Mouse (Mus musculus): ENCODE results near the gene Pkp2.
A peak's percentile ranks its signal among the peaks of the same experiment; 100 is the strongest.
"Not testable (repeated sequence)": the region's sequence is repeated elsewhere in the genome, so short reads cannot be mapped to it uniquely, and the experiment has no call there.

Gene Pkp2

DNA sequence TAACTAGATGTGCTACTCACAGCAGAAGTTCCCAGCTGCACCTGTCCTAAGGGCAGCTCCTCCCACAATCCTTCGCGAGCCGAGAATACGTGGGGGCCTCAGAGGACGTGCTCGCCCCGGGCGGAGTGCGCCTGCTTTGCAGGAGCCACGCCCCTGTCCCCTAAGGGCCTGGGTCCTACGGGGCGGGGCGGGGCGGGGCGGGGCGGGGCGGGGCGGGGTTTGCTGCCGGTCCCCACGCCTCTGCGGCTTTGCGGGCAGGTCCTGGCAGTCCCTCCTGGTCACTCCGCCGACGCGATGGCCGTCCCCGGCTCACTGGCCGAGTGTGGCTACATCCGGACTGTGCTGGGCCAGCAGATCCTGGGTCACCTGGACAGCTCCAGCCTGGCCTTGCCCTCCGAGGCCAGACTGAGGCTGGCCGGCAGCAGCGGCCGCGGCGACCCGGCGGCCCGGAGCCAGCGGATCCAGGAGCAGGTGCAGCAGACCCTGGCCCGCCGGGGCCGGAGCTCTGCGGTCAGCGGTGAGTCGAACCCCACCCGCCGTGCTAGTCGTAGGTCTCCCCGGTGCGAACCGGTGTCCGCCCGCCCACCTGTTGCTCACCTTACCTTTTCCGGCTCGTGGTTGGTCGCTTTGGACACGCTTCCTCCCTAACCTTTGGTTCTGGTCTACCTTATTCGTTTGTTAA lies at the start of gene Pkp2:
Gene Pkp2, plus strand, starts transcription at position 240 of the 682 bp plus-strand sequence.
- DNase-seq: peak; percentile 67

DNA sequence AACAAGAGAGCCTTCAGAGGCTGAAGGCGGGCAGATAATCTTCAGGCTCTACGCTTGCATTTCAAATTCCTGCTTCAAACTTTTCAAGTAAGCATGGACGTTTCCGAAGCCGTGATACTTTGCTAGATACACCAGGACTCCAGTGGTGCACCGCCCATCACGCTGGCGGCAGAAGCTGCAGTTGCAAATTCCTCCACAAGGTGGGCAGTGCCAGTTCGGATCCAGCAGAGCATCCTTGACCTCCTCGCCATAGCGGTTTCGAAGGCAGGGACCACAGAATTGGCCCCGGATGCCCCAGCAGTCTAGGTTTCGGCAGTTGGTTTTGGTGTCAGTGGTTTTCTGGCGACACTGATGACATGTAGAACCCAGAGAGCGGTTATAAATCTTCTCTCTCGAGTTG lies 15.7 kb upstream of the Pkp2 start:
- DNase-seq: peak; percentile 34

DNA sequence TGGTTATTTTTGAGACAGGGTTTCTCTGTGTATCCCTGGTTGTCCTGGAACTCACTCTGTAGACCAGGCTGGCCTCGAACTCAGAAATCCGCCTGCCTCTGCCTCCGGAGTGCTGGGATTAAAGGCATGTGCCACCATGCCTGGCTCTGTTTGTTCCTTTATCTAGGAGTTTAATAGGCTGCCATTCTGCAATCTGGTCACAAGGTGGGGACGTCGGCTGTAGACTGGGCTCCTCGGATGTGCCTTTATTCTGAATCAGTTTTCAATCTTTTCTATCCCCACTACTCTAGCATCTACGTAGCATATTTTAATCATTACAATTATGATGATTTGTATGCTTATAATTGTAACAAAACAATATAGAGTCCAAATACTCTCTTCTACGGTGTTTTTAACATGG lies 11.1 kb upstream of the Pkp2 start:
- peak; percentile 34 for DNase-seq

DNA sequence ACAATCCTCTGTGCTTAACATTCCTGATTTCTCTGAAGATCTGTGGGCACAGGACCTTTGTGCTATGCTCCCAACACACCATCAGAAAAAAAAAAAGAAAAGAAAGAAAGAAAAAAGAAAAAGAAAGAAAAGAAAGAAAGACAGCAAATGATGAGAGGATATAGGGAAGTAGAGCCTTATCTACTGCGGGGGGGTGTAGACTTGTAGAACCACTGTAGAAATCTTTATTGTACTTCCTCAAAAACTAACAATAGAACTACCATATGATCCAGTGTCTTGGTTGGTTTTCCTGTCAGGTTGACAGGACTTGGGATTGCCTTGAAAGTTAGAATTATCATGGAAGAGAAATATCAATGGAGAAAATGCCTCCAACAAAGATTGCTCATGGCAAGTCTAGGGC lies 8.5 kb upstream of the Pkp2 start:
- DNase-seq: no peak

DNA sequence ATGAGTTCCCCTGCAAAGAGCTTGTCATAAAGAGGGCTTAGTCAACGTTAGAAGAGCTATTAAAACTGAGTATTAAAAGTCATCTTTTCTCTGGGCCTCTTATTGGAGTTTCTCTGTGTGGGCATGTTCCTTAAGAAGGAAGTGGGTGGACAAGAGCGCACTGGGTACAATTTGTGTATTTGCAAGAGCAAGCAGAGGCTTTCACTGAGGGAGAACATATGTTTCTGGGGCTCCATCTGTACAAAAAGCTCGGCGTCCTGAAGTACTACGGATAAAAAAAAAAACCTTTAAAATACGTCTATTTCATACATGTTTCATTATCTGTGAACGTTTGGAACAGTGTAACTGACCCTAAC lies 417 bp upstream of the Pkp2 start:
- no peak for DNase-seq

DNA sequence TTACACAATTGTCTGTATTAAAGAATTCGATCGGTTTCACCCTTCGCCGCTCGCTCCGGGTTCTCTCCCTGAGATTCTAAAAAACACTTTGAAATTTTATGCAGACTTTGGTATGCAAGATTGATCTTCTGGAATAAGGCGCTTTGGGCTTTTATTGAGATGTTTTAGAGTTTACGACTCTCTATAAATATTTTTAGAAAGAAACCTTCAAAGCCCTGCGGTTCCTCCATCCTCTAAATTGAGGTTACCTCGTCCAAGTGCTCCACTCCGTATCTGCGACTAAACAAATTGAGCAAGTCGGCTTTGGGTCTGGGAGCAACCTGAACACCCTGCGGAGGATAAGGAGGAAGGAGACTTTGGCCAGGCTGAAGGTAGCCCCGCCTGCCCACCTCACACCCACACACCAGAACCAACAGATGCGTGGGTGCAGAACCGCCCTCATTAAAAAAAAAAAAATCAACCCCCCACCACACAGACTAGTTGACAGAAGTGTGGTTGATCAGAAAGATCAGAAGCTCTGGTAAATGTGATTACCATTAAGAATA lies 715 bp downstream of the Pkp2 start:
- DNase-seq: no peak

DNA sequence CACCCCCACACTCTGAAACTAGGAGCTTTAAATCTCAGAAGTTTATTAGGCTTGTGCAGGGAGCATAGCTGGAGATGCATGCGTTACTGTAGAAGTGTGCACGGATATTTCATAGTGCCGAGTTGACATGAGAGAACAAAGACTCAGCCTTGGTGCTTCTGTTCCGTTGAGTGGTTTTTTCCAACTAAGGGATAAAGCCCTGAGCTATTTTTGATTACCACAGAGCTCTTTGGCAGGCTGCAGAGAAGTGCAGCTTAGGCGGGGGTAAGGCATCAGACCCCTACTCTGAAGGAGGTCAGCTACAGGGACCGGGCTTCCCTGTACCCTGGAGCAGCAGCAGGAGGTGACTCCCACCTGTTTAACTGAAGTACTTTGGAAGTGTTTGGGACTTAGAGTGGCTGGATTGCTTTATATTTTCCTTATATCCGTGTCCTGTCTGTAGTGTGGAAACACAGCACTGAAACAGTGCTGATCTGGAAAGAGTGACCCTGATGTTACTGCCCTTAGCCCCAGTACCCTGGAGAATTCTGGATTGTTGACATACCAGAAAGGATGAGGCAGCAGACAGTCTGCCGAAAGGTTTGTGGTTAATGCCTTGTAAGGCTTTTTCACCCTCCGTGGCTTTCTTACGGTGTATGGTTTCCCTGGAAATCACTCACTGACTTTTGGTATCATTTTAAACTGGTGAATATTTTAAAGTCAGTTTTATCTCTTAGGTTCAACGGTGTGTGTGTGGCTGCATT lies 2.7 kb downstream of the Pkp2 start:
- no peak for DNase-seq

DNA sequence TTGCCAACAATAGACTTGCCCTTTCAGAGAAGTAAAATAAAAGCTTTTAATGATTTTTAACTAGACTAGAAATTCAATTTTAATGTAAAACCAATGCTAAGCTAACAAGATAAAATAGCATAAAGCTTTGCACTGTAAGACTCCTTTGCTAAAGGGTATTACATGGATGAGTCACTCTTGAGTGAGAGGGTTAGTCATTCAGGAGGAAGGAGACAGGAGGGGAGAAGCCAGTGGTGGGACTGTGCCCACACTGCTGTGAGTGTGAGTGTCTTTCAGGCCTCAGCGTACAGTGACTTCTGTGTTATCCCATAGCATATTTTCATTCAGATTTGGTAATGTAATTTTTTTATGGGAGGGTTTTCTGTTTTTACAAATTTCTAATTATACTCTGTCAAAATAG lies 3.8 kb downstream of the Pkp2 start:
- no peak for DNase-seq

DNA sequence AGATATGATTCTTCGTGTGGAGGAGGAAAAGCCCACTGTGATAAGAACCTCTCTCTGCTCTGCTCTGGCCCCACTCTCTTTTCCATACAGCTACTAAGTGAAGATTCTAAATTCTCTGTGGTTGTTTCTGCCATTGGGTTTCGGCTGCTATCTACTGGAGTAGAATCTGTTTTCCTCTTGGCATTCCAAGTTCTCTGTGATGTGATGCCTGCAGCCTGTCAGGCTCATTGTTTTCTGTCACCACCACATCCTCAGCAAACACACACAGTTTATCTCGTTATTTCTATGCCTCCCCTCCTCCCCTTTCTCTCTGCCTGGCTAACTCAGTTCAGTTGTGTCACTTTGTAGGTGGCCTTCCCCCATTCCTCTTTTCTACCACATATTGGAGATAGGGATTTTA lies 6.7 kb downstream of the Pkp2 start:
- no peak for DNase-seq

DNA sequence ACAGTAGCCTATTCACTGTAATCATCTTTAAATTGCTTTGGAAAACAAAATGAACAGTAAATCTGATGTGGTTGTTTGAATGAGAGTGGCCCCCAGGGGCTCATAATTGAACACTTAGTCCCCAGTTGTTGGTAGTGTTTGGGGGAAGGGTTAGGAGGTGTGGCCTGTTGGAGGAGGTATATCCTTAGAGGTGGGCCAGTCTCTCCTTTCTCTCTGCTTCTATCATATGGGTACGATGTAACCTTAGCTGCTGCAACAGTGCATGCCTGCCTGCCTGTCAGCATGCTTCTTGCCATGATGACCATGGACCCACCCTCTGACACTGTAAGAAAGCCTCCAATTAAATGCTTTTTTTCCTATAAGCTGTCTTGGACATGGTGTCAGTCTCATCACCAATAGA lies 9.5 kb downstream of the Pkp2 start:
- DNase-seq: no peak

DNA sequence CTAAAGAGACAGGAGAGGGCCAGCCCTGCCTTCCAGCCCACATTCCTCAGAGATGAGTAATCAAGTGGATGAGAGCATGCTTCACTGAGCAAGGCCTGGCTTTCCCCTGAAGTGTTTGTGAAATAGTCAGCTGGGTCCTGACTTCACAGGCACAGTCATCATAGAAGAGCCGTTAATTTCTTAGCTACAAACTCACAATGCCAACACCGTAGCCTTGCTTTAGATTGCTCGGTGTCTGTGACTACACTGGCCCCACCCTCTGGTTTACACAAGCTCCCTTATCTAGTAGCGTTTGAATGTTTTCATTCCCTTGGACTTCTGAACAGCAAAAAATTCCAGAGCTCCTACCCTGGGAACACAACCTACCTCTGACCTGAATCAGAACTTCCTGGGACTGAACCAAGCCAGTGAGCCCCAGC lies 11.4 kb downstream of the Pkp2 start:
- DNase-seq: no peak

DNA sequence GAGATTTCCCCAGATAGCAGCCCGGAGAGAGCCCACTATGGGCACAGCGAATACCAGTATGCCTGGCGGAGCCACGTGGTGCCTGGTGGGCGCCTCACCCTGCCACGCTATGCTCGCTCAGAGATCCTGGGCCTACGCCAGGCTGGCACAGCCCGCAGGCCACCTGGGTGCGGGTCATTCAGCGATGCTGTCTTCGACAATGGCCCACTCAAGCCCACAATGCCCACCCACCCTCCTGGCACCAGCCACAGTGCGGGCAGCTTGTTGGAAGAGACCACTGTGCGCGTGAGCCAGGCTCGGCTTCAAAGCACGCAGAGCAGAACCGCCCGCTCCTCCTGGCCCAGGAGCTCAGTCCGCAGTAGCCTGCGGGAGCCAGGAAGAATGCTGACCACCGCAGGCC lies 12.7 kb downstream of the Pkp2 start:
- no peak for DNase-seq

DNA sequence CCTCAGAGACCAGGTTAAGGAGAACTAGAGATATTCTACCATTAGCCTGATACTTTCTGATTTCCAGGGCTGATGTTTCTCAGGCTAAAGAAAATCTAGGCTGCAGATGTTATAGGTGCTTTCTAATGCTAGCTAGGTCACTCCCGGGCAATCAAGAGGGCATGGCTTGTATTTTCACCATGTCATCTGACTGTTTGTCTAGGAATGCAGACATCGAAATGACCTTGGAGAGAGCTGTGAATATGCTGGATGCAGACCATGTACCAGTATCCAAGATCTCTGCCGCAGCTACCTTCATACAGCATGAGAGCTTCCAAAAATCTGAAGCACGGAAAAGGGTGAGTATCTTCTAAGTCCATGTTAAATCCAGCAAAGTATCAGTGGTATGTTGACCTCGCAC lies 17.3 kb downstream of the Pkp2 start:
- no peak for DNase-seq

DNA sequence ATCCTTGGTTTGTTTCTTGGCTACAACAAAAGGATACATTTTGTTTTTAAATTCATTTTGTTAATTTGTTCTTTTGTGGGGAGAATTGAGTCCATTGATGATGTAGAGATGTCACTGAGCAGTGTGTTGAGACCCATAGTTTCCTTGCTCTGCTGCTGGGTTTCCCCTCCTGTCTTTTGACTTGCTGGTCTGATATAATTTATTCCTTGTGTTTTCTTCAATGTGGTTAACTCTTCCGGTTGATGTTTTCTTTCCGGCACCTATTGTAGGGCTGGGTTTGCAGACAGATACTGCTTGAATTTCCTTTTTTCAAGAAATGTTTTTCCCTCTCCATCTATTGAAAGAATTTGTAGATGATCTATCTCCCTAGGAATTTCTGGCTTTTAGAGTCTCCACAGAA lies 20.8 kb downstream of the Pkp2 start:
- no peak for DNase-seq

DNA sequence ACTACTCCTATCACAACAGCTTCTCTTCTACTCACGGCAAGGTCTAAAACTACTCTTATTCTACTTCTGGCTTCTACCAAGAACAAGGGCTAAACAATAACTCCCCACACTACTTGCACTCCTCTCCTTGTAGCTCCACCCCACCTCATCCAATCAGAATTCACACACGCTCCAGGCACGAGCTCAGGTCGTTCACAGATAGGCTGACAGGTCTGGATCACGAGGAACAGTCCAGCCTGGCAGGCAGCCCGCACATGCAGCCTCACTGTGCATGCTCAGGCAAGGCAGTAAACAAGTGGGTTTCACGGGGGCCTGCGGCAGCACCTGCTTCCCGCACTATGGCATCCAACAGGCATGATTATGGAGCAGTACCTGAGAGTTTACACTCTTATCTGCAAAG lies 23.6 kb downstream of the Pkp2 start:
- not testable (repeated sequence) for DNase-seq

DNA sequence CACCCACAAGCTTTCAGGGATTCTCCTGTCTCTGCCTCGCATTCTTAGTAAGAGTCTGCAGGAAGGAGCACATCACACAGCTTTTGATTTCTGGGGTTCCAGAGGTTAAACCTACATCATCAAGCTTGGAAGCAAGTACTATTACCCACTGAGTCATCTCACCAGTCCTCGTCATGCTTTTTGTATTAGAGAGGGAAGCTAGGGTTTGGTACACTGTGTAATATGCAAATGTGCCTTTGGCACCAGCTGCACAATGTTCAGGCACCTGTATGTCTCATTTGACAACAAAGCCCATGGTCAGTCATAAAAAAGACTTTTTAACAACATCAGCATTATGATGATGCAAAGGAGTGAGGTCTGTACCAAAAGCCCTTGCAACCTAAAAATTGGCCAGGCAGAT lies 25.2 kb downstream of the Pkp2 start:
- DNase-seq: no peak

DNA sequence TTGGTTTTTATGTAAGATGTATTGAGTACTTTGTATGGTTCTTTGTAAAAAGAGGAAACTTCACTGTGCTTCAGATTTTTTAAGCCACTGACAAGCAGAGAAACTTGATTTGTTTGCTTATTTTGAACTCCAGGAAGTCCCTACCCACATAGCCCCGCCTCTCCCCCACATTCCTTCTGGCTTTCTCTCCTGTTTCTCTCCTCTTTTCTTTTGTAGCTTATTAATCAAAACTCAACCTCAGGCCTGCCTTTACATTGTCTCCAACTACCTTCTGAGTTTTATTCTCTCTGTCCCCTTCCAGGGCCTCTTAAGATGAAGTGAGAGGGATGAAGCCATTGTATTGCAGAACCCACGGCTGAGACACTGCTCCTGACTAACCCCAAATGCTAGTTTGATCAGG lies 31.6 kb downstream of the Pkp2 start:
- no peak for DNase-seq

DNA sequence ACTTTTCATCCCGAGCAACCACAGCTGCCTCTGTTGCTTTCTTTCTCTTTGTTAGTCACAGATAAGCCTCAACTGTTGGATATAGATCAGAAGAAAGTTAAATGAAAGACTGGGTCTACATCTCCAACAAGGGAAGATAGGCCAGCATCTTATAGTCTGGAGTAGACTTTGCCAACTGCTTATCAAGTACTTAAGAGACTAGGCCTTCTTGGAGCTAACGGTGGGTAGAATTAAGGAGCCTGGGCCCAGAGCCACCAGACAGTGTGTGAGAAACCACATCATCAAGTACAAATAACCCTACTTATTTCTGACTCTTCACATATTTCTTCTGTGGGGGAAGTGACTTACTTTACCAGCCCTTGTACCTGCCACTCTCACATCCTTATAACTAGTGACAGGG lies 37.4 kb downstream of the Pkp2 start:
- DNase-seq: no peak

DNA sequence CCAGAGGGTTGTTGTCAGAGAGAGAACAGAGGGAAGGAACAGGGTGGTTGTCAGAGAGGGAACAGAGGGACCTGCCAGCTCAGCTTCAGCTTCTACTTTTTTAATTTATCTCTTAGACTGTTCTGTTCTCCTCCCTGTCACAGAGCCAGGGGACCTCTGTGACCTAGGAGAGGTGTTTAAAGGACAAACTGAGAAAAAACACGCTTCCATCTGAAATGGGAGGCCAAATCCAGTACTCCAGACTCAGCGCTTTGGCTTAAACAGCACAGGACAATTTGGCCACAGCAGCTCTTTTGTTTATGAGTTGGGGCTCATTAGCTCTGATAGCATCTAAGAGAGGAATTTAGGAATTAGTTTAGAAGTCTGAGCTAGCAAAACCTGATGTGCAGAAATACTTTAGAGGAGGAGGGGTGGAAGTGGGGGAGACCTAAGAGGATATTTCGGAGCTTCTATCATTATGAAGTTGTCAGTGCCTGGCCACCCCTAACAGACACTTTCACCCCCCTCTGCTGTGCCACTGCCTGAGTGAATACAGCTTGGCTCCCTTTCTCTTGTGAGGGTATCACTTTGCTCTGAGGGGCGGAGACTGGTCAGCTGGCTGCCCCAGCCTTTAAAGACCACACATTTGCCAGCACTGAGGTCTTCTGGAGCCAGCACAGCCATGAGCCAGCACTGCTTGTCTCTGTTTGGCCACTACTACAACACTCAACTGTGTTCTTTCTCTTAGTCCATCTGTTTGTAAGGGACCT lies 40.4 kb downstream of the Pkp2 start:
- DNase-seq: no peak

DNA sequence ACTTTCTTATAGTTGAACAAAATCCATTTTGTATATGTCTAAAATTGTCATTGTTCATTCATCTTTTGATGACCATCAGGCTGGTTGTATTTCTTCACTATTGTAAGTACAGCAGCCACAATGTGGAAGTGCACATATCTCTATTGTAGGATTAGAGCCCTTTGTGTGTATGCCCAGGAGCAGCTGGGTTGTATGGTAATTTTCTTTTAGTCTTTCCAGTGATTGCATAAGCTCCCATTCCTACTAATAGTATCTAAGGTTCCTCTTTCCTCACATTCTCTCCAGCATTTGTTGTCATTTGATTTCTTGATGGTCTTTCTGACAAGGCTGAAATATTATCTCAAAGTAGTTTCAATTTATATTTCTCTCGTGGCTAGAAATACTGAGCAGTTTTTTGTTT lies 42.1 kb downstream of the Pkp2 start:
- no peak for DNase-seq

DNA sequence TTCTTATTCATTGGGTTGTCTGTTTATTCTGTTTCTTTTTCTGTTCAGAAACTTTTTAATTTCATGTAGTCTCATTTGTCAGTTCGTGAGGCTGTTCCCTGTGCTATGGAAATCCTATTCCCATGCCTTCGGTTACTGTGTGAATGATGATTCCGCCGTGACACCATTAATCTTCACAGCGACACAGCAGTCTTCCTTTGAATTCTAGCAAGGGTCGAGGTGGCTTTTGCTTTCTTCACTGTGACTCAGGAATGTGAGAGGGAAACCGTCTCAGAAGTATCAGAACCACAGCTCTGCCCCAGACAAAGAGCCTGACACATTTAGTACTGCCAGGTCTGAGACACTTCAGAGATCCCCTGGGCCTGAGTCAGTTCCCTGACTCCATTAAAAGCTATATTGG lies 42.8 kb downstream of the Pkp2 start:
- DNase-seq: no peak

DNA sequence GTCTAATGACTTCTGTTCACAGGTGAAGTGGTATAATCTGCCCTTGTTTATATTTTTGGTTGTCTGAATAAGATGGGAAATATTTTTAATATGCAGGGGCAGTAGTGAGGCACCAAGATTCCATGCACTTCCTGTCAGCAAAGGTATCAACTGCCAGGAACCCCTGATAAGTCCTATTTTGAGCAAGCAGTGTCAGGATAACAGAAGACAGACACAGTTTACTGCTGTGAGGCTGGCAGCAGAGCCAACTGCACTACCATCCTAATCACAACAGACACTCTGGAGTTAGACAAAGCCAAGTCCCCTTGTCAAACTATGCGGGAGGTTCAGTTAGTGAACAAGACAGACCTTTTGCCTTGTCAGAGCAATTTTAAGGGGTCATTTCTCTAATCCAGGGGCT lies 43.6 kb downstream of the Pkp2 start:
- DNase-seq: no peak

DNA sequence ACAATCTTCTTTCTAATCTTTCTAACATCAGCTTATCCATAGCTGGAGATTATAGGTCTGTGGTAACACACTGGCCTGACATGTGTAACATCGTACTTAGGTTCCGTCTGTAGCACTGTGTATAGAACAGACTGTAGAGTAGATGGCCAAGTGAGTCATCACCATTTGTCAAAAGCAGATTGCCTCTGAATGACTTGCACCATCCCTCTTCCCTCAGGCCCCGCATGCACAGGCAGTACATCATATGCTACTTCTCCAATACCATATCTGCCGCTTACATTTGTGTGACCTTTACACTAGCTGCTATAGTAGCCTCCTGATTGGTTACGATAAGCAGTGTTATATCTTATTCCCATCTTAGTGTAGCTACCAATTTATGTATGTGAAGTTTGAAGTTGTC lies 47.8 kb downstream of the Pkp2 start:
- no peak for DNase-seq

DNA sequence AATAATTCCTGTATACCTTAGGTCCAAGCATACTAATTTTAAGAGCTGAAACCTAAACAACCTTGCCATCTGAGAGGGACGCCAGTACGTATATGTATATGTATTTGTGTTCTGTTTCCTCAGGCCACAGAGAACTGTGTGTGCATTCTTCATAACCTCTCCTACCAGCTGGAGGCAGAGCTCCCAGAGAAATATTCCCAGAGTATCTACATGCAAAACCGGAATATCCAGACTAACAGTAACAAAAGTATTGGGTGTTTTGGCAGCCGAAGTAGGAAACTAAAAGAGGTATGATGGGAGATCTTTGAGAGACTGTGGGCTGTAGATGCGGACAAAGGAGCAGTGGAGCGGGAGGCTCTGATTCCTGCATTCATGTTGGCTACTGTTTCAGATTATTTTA lies 48.4 kb downstream of the Pkp2 start:
- DNase-seq: no peak
